Mouse (Mus musculus) CH12.LX (cell line): ENCODE data around the gene 1700011L22Rik. TPM values are rescaled to one million over a fixed set of nuclear protein-coding genes. Genes with fewer than 3 reads are reported as not detected.

Experiments
- BHLHE40 ChIP-seq: IDR thresholded peaks from 2 replicates; pipeline ENCODE4 v1.6.1; 2011; ENCODE audit warnings: mild to moderate bottlenecking, low read depth, low read length, improper control_type of control experiment
- CHD1 ChIP-seq: IDR thresholded peaks from 2 replicates; pipeline ENCODE4 v1.6.1; 2012; ENCODE audit warnings: low read depth, low read length, improper control_type of control experiment, inconsistent platforms
- CHD2 ChIP-seq: IDR thresholded peaks from 2 replicates; pipeline ENCODE4 v1.6.1; 2011; ENCODE audit warnings: low read length, improper control_type of control experiment
- ETS1 ChIP-seq: conservative IDR thresholded peaks from 2 replicates; pipeline ENCODE4 v1.6.1; 2012; ENCODE audit warnings: low read depth, mild to moderate bottlenecking, inconsistent platforms, low read length, improper control_type of control experiment, moderate library complexity
- NELFE ChIP-seq: IDR thresholded peaks from 2 replicates; pipeline ENCODE4 v1.6.1; 2011; ENCODE audit warnings: low read depth, low read length, improper control_type of control experiment
- NRF1 ChIP-seq: IDR thresholded peaks from 2 replicates; pipeline ENCODE4 v1.6.1; 2014; ENCODE audit warnings: low read depth, mild to moderate bottlenecking, inconsistent platforms, low read length, improper control_type of control experiment, moderate library complexity
- POLR2A ChIP-seq: IDR thresholded peaks from 2 replicates; pipeline ENCODE4 v1.6.1; 2011; ENCODE audit warnings: low read depth, mild to moderate bottlenecking, improper control_type of control experiment, low read length
- USF2 ChIP-seq: conservative IDR thresholded peaks from 2 replicates; pipeline ENCODE4 v1.6.1; 2011; ENCODE audit warnings: low read depth, low read length, improper control_type of control experiment
- ZC3H11A ChIP-seq: IDR thresholded peaks from 2 replicates; pipeline ENCODE4 v1.6.1; 2012; ENCODE audit warnings: low read depth, mild to moderate bottlenecking, inconsistent platforms, low read length, improper control_type of control experiment
- ZMIZ1 ChIP-seq: IDR thresholded peaks from 2 replicates; pipeline ENCODE4 v1.6.1; 2012; ENCODE audit warnings: low read depth, mild to moderate bottlenecking, inconsistent platforms, low read length, improper control_type of control experiment
- polyA plus RNA-seq: library from polyadenylated mRNA; unstranded; fragments of >175 nt; gene quantifications from 2 replicates; pipeline ENCODE4 v1.2.1, GENCODE M21; 2012; ENCODE audit warnings: low read depth; ENCODE audit not compliant: insufficient read length
- total RNA-seq, 2 experiments: library from RNA; depleted of rRNA; stranded (reverse); fragments of 300-350 nt in 1 of 2; fragments of >200 nt in 1 of 2; gene quantifications; 2 replicates each; pipeline ENCODE4 v1.2.3; 2012 to 2014

1700011L22Rik gene
- total and polyA plus RNA-seq, 3 experiments = not detected

GRCm38 (mm10) chr8:79161172-79161778 is 87.1 kb downstream of the 1700011L22Rik start (continued):
- TF ChIP-seq ZC3H11A (no peak), ETS1 (peak; percentile 90), CHD1 (peak; percentile 85; the same call in 1 of the 2 replicates), BHLHE40 (peak; percentile 79), ZMIZ1 (peak; percentile 42; the same call in 1 of the 2 replicates), NELFE (peak; percentile 57; the same call in 1 of the 2 replicates), NRF1 (0 out of 2 replicates have a peak, but pooled peaks have one; percentile 30), CHD2 (peak; percentile 77; the same call in 1 of the 2 replicates), POLR2A (peak; percentile 36; the same call in 1 of the 2 replicates), USF2 (no peak)

Other genes starting within 250 kb of the 1700011L22Rik start
- 6.8 and 7.8 TPM in 2 replicates for gene Zfp827, start 220.1 kb downstream of the 1700011L22Rik start, total RNA-seq (2012; rRNA removed)
- 4.3 and 4.5 TPM in 2 replicates for gene Zfp827, start 220.1 kb downstream of the 1700011L22Rik start, total RNA-seq (2014; rRNA removed)
- 9.0 and 11.1 TPM in 2 replicates for gene Zfp827, start 220.1 kb downstream of the 1700011L22Rik start, polyA plus RNA-seq
- gene Mmaa, start 46.4 kb upstream of the 1700011L22Rik start, total RNA-seq (2012; rRNA removed) = 3.5 and 4.7 TPM in 2 replicates
- gene Mmaa, start 46.4 kb upstream of the 1700011L22Rik start, total RNA-seq (2014; rRNA removed) = 3.0 and 3.3 TPM in 2 replicates
- 4.1 and 4.9 TPM in 2 replicates for gene Mmaa, start 46.4 kb upstream of the 1700011L22Rik start, polyA plus RNA-seq
- not detected in 2 replicates for gene Smad1, start 150.9 kb upstream of the 1700011L22Rik start, total RNA-seq (2012; rRNA removed)
- gene Smad1, start 150.9 kb upstream of the 1700011L22Rik start, total RNA-seq (2014; rRNA removed) = not detected in 2 replicates
- not detected in 2 replicates for gene Smad1, start 150.9 kb upstream of the 1700011L22Rik start, polyA plus RNA-seq